Mouse (Mus musculus): ENCODE results near the gene Cfl1.

Gene Cfl1

DNA sequence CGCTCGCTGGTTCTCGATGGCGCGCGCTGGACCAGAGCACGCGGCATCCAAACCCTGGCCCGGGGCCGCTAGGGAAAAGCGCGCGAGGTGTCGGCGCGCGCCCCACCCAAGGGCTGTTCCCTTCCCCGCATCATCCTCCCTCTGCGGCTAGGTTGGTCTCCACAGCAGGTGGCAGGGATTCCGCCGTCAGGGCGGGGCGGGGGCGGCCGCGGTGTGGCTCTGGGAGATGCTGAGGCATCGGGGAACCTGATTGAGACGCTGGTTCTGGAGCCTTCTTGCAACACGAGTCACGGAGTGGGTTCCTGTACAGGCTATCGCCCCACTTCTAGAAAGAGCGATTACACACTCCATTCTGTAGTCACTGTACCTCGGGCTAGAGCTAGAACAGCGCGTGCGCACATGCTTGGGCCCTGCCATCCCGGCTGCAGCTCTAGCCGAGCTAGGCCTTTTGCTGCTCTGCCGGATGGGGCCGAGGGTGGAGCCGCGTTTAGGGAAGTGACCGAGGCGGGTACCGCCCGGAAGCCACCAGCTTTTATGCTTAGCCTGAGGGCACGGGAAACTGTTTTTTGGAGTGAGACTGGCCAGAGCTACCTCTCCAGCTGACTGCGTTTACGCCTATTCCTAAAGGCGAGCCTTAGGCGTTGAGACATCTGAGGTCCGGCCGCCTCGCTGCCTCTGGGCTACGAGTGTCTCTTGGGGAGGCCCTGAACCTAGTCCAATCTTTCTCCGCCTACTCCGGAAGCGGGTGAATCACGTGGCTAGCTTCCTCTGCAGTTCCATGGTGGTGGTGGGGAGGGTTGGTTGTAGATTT lies 848 bp downstream of the Cfl1 start:
- DNase-seq, result peak; percentile 90 to 94

DNA sequence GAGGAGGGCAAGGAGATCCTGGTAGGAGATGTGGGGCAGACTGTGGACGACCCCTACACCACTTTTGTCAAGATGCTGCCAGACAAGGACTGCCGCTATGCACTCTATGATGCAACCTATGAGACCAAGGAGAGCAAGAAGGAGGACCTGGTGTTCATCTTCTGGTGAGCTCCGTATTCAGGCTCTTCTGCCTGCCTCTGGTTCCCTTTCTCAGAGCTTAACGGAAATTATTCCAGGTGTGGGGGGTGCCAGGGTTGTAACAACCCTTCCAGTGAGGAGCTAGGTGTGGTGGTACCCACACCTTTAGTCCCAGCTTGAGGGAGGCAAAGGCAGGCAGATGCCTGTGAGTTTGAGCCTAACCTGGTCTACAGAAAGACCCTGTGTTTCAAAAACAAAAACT lies 2.4 kb downstream of the Cfl1 start:
- DNase-seq, result no peak

DNA sequence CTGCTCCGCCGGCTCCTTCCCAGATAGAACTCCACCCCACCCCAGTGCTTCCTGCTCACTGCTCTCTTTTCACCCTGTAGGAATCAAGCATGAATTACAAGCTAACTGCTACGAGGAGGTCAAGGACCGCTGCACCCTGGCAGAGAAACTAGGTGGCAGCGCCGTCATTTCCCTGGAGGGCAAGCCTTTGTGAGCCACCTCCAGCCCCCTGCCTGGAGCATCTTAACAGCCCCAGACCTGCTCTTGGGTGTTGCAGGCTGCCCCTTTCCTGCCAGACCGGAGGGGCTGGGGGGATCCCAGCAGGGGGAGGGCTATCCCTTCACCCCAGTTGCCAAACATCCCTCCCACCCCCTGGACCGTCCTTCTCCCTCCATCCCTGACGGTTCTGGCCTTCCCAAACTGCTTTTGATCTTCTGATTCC lies 3.1 kb downstream of the Cfl1 start:
- DNase-seq, result peak; percentile 40 to 68

DNA sequence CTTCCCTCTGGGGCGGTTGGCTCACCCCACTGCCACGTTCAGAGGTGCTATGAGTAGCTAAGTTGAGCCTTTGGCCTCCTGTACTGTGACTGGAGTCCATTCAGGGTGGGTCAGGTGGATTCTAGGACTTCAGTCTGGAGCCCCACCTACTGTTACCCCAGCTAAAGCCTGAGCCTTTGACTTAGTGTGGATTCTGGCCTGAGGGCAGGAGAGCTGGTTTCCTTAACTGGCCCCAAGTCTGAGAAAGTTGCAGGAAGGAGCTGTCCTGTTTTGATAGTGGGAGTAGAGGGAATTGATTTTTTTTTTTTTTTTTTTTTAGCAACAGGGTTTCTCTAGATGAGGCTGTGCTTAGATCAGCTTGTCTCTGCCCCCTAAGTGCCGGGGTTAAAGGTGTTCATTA lies 4.1 kb downstream of the Cfl1 start:
- DNase-seq, result peak; percentile 57 to 87

DNA sequence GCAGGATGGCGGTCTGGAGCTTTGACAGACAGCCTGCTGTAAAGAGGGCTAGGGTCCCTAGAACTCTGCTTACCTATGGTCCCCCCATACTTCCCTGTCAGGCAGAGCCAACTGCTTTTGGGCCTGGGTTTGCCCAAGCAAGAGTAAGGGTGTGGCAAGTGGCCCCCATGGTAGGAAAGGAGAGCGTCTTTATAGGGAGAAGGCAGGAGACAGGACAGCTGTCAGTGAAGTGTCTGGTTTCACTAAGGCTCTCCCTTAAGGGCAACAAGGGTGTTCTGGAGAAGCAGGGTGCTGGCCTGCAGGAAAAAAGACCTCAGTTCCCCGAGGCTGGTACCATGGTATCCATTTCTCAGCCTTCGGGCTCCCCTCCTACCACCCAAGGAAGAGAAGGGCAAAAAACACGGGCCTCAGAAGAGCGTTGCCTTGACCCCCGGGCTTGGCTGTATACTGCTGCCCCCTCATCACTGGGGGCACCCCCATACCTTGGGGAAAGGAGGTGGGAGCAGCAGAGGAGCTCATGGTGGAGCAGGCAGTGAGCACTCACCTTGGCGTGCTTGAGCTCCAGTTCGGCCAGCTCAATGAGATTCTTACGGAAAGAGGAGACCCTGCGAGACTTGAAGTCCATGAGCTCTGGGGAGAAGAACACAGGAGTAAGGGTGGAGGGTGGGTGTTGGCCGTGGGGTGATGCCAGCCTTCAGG lies 5.2 kb downstream of the Cfl1 start:
- DNase-seq, result no peak

DNA sequence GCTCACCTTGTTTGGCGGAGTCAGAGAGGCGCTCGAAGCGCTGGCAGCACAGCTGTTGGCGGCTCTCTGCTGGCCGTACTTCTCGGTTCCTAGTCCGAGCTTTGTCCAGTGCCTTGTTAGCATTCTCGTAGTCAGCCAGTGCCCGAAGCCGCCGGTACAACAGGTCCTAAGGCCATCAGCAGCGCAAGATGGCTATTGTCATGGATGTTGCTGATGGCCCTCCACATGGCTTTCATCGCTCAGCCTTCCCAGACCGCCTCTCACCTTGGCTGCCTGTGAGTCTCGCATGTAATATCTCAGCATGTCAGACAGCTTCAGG lies 5.8 kb downstream of the Cfl1 start:
- DNase-seq, result no peak

DNA sequence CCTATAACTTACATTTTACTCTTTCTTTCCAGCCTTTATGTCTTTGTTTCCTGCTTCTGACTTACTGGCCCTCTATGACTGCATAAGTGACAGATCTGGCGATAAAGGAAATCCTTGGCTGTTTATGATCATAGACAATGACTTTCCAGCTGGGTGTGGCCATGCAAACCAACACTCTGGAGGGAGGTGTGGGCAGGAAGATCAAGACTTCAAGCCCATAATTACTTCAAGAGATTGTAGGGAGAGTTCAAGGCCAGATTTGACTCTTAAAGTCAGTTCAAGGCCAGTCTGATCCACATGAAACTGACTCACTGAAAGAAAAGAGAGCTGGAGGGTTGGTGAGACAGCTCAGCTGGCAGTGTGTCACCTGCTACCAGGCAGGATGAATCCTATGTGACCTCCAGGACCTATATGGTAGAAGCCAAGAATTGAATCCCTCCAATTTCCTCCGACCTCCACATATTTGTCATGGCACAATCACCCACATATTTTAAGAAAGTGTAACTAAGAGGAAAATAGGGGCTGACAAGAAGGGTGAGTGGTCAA lies 10.1 kb downstream of the Cfl1 start:
- DNase-seq, result no peak

DNA sequence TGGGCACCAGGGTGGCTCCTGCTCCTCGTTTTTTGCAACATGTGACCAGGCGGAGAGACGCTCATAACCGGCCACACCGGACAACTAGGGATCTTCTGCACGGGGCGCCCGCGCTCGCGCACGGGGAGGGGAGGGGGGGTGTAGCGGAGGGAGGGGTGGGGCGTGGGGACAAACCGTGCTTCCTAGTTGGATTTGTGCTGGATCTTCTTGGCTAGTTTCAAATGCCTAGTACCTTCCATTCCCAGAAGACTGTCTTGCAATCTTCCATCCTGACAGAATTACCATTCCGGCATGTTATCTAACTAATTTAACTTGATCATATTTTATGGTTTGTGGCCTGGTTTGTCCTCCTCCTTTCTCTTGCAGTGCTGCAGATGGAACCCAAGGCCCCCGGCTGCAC lies 13.4 kb downstream of the Cfl1 start, which contains the start of gene 1700020D05Rik:
Gene 1700020D05Rik, minus strand, starts transcription at position 101 of the 400 bp plus-strand sequence.
- DNase-seq, result no peak

DNA sequence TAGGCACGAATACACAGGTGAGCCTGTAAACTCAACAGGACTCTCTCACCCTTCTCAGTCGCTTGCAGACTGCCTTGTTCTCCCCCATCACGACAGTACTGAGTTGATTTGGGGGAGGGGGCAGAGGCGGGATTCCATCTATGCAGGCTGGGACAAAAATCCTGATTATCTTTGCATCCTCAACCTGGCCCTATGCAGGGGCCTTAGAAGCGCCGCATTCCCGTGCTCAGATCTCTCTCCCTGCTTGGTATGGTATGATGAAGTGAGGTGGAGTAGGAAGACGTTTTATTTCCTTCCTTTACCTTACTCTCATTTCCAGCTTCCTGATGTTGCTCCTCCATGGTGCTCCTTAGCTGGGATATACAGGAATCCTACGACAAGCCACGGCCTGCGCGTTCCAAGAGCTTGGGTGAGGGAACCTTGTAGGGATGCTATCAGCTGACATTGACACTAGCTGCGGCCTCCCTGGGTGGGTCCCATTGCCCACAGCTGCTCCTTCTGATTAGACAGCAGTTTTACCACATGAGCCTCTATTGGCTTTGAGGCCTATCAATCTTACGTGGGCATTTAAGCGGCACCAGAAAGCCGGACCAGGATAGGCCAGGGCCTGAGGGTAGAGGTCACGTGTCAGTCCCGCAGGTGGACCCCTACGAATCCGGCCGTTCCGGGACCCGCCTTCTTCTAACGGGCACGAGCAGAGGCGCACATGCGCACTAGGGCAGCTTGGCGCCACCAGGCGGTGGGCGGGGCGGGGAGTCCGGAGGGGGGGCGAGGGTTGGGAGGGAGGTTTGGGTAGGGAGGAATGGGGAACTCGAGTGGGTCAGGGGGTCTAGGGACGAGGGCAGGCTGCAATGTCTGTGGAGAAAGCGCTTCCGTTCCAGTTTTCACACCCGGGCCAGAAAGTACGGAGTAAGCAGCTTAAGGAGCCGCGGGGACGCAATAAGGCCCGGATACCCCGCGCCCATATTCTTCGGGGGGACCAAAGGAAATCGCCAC lies 20.1 kb downstream of the Cfl1 start, which contains the start of gene Snx32:
Gene Snx32, minus strand, starts transcription at position 508 of the 996 bp plus-strand sequence.
- peak; percentile 99 to 100 for DNase-seq

DNA sequence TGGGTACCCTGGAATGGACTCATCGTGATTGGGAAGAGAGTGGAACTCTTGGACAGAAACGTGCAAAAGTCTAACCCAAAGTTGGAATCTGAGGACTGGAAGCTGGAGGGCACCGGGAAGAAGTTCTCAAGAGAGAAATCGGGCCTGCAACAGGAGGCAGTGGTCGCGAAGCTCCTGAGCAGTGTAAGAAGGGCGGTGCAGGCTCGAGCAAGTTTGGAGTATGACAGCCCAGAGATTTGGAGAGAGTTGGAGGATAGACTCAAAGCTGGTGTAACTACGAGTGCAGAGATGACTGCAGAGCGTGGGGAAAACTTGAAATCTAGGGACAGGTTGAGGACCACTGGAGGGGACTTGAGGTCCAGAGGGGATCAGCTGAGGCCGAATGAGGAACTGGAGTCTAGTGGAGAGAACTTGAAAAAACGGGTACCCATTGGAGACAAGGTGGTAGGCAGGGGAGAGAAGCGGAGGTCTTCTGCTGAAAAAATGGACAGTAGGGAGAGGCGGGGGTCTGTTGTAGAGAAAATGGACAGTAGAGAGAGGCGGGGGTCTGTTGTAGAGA lies 20.9 kb downstream of the Cfl1 start:
- DNase-seq, result no peak

DNA sequence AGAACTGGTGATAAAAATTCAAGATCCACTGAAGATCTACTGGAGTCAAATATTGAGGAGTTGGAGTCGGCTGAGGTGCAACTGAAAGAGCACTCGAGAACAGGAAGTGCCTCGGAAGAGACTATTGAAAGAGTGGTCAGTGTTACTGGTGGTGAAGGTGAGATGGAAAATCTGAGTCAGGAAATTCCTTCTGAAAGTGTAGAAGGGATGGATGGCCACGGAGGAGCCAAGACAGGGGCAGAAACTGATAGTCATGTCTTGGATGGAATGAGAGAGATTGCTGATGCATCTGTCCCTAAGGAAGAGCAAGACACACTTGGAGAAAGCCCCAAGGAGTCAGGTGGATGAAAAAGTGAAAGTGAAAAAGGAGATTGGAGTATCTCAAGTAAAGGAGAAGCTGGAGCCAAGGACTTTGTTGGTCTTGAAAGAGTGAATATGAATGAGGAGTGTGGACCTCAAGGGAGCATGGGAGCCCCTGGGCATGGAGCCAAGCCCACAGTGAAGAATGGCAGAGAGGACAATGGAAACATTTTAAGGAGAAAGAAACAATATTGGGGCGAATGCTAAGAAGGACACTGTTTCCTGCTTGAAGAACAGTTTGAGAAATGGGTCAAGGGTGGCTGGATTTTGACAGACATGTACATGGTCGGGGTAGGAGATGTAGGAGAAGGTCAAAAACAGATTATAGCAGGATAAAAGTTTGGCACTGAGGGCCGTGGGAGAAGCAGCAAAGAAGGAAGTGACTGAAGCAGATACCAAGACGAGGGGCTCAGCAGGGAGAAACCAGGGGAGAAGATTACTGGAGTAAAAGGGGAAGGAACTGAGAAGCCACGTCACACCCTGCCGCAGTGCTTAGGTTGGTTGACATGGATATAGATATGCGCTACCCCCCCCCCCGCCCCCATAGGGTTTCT lies 22.1 kb downstream of the Cfl1 start:
- no peak for DNase-seq

DNA sequence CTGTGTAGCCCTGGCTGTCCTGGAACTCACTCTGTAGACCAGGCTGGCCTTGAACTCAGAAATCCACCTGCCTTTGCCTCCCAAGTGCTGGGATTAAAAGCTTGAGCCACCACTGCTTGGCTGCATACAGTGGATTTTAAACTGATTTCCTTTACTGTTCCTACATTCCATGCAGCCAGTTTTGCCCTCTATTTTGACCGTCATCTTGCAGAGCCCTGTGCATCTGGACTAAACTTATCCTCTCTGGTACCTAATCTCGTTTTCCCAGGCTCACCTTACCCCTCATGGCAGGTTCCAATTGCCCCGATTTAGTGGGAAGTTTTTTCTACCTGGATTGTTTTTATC lies 22.7 kb downstream of the Cfl1 start:
- DNase-seq, result no peak

DNA sequence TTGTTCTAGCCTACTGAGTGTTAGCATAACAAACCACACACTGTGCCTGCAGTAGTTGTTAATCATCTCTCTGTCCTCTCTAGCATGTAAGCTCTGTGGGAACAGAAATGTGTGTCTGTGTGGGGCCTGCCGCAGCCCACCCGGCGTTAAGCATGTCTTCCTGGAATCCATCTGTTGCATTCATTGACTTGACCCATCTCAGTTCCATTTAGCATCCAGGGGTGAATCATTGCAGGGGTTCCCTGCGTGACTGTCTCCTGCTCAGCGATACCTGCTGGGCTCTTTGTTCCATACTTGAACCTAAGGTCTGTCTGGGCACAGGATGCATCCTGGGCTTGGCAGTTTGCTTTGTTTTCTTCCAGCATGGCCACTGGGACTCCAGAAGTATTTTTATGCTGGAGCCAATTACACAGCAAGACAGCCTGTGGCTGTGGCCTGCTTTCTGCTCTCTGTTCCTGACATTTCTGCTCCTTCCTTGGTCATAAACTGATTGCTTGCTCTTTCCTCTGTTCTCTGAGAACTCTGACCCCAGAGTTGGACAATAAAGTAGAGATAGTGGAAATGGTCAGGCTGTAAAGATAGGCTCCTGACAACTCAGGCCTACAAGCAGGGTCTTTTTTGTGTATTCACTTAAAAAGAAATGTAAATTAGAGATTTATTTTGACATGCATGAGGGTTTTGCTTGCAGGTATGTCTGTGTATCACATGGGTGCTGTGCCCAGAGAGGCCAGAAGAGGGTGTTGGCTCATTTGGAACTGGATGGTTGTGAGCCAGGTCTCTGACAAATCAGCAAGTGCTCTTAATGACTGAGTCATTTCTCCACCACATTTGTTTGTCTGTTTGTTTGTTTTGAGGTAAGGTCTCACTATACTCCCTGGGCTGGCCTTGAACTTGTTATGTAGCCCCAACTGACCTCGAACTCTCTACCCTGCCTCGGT lies 25.9 kb downstream of the Cfl1 start:
- no peak for DNase-seq

DNA sequence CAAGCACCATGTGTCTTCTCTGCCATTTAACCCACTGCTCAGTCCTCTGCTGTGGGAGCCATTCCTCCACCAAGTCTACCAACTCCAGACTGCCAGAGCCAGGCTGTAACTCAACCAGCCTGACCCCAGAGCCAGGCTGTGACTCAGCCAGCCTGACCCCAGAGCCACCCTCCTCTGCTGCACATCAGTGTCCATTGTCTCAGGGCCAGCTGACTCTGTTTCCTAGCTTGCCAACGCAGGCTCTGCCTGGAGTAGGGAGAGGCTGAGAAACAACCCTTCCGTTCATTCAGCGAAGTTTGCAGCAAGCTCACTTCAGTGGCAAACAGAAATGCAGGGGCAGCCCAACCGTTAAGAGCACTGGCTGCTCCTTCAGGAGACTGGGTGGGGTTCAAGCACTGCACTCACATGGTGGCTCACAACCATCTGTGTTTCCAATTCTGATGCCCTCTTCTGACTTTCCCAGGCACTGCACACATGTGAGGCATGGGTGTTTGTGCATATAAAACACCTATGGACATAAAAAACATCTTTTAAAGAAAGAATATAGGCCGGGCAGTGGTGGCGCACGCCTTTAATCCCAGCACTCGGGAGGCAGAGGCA lies 26.8 kb downstream of the Cfl1 start:
- DNase-seq, result no peak

DNA sequence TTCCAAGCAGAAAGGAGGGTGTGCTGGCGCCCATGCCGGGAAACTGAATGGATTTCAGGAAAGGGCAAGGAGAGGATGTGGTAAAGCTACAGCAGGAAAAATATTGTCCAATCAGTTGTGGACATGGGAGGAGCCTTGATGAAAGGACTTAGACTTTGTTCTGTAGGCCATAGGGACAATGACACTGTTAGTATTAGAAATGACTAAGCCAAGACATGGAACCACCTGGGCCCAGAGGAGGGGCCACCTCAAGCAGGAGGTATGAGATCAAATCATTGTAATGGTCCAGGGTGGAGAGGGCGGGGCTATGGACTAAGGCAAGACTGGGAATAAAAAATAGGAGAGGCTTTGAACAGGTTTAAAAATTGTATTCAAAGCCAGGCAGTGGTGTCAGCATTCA lies 28.5 kb downstream of the Cfl1 start:
- no peak for DNase-seq

DNA sequence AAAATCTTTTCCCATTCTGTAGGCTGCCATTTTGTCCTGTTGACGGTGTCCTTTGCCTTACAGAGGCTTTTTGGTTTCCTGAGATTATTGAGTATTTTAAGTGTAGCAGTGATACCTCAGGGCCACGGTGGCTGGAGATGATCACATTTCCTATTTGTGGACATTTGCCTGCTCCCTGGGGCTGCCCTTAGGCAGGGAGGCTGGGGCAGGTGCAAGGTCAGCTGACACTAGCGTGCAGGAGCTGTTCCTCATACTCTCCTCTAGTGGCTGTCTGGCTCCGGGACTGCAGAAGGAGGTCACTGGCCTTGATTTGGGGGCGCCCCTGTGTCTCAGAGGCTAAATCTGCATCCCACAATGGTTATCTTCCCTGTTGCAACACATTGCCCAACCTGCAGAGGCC lies 34.9 kb downstream of the Cfl1 start:
- no peak for DNase-seq

DNA sequence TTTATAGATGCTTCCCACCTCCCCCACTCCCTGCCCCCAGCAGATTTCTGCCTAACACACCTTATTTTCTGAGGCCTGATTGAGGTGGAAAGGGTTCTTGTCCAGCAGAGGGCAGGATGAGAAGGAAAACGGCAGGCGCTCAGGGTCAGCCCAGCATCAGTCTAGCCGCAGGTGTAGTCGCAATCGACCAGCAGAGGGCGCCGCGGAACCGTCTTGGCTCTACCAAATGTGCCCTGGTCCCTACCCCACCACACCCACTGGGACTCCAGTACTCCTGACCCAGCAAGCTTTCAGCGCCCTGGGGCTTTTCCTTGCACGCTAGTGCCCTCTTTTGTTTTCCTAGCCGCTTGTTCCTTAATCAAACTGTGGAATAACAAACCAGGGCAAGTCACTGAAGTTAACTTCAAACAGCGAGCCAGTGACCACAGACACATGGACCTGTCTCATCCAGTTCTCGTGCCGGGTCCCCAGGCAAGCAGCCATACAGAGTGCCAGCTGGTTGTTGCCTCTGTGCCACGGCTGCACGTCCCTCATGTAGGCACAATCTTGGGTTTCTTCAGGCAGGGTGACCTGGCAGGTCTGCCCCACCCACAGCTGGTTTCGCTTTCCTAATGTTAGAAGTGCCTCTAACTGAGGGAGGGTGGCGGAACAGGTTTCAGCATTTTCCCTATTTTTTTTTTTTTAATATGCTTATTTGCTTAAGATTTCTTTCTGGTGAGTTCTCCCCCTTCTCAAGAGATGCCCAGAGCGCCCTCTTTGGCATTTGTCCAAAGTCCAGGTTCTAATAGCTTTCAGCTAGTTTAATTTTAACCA lies 39.3 kb downstream of the Cfl1 start:
- peak; percentile 97 to 99 for DNase-seq

DNA sequence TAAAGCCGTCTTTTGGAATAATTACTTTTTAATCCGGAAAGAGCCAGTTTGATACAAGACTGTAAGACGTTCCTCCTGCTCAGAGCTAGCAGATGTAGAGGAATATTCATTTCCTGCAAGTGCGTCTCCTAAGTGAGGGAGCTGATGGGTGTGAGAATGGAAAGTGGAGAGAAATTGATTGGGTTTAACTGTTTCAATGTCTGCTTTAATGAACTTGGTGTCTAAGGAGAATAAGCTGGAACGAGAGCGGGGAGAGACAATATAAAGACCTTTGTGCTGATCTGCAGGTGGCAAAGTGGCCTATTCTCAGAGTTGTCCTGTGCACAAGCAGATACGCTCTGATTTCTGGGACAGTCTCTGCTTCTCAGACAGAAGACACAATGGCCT lies 39.9 kb downstream of the Cfl1 start:
- DNase-seq, result no peak

DNA sequence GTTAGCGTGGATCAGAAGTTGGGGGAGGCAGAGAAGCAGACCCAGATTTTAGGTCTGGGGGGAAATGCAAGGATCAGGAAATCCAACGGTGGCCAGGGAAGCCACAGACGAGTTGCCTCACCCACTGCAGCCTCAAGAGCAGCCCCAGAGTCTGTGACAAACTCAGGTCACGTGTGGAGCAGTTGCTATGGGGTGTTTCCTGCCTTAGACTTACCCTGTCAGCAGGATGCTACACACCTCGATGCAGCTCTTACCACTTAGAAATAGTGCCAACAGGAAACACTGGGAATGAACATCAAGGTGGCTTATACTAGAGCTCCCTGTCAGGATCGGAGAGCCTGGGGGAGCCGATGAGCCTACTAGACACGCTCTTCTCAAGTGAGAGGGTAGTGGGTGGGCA lies 42.3 kb downstream of the Cfl1 start:
- DNase-seq, result no peak
